Mouse (Mus musculus) megakaryocyte, embryonic 14.5 days (primary cell): ENCODE measurements around the gene Rassf3.

ENCODE experiments used
- FLI1 ChIP-seq: IDR thresholded peaks from 2 replicates; pipeline ENCODE4 v1.6.1; 2012; ENCODE audit warnings: low read length, inconsistent platforms, mixed read lengths
- GATA1 ChIP-seq: IDR thresholded peaks from 3 replicates; pipeline ENCODE4 v1.6.1; 2012; ENCODE audit warnings: mixed read lengths, low read length, inconsistent platforms, borderline replicate concordance

DNA sequence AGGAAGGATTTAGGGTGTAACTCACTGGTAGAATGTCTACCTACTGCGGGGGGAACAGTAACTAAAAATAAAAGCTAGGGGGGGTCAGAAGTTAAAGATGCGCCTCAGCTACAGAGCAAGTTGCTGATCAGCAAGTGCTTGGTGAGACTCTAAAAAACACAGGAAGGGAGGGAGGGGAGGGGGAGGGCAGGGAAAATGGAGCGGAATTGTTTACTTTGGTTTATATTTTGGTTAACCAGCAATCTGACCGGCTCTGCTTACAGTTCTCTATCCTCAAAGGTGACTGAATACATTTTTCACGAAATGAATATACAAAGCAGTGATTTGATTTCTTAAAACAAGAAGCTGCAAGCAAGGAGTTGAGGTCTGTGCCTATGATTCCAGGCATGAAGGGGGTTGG, 7.2 kb downstream of the Rassf3 start:
- TF ChIP-seq FLI1 (no peak), GATA1 (no peak)
